Mouse (Mus musculus) c-Kit-positive CD71-negative TER-119-negative erythroid progenitor cells, embryonic 14.5 days (primary cell): ENCODE measurements around the gene Gosr2.
A peak's percentile ranks its signal among the peaks of the same experiment; 100 is the strongest.

Experiments
- DNase-seq: peaks from one replicate; pipeline ENCODE4 v3.0.0-alpha.2; 2013; ENCODE audit warnings: low read depth

Gosr2 gene

GRCm38 (mm10) chr11:103688980-103689378 lies 8.7 kb downstream of the Gosr2 start:
- DNase-seq, result no peak

DNA sequence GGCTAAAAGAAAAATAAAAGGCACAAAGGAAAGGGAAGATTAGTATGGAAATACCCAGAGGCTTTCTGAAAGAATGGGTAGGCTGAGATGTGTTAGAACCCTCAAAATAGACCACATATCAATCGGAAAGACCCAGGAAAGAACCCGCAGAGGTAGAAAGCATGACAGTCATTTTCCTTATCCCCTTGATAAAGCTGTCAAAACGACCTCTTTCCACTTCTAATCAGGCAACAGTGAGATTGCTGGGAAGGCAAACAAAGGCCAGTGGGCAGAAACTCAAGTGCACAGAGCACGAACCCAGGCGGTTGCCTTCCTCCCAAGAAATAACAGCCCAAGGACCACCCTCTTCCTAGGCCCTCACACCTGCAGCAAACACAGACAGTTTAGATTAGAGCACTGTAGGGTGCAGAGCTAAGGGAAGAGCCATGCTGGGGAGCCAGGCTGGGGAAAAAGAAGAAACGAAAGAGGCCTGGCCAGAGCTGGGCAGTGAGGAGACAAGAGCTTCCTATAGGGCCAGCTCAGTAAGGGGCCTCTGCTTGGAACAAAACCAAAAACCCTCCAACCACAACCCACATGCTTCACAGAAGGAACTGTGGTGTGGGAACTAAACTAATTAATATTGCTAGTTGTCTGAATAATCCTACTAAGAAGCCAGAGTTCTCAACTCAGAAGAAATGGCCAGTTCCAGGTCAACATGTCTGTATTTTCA lies 9.3 kb downstream of the Gosr2 start:
- DNase-seq, result no peak

GRCm38 (mm10) chr11:103686706-103687105 lies 11.0 kb downstream of the Gosr2 start:
- no peak for DNase-seq

DNA sequence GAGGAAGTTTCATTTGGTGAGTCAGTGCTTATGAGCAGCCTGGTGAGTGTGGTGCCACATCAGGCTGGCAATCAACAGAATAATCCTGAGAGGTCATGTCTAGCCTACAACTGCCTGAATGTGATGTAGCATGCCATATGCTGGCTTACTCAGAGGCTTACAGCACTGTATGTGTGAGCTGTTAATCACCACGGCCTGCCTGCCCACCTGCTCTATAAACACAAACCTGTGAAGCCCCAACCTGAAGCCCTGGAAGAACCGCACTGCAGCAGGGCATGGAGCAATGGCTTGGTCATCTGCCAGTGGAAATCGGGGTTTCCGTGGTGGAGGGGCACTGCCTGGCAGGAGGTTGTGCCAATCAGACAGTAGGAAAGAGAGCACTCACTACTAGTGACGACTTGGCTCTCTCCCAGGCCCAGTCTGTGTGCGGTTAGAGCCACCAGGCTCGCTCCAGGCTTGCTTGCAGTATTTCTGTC lies 12.4 kb downstream of the Gosr2 start:
- DNase-seq, result no peak

- no peak for DNase-seq
These were observed 13.9 kb downstream of the Gosr2 start for GRCm38 (mm10) chr11:103683667-103684334.

DNA sequence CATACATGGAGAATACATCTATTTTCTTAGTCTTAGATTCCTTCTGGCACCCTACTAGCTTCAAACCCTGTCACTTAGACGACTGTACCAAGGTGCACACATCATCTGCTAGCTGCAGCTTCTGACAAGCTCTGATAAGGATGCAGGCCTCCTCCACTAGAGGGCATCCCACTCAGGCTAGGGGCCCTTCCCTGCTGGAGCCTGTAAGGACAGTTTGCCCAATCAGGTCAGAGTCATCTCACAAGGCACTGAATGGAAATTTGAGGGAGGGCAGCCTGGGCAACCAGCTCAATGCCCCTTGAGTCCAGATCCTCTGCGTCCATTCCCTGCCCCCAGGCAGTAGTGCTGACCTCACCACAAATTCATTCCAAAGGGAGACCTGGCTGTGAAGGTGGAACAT lies 20.7 kb downstream of the Gosr2 start:
- peak; percentile 42 for DNase-seq

- DNase-seq, result peak; percentile 37
These were observed 22.1 kb downstream of the Gosr2 start for GRCm38 (mm10) chr11:103675556-103675955.

GRCm38 (mm10) chr11:103666907-103667426 lies 30.7 kb downstream of the Gosr2 start:
- DNase-seq, result no peak

DNA sequence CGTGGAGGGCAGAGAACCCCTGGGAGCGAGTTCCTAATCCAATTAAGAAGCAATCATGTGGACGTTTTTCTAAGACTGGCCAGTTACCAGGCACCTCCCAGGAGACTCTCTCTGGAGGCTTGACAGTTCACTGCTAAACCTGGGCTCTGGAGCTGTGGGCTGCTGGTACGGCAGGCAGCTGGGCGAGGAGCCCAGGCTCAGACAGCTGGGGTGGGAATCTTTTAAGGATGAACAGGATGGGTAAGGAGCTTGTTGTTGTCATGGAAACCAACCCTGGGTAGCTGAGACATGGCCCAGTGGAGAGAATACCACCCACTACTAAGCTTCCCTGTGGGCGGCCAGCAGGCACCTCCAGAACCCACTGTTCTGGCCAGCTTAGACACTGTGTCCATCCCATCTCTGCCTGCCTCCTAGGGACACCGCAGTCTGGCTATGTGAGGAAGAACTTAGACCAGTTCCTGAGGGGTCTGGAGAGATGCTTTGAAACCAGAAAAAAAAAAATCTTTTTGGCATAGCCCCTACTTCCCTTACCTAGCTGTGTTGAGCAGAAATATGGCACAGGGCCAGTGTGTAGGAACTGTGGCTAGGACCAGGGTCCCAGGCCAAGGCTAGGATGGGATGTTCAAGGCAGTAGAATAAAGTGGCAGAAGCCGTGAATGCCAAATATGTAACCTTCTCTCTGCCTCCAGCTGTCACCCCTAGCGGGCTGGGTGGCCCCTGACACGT lies 31.4 kb downstream of the Gosr2 start:
- no peak for DNase-seq

DNA sequence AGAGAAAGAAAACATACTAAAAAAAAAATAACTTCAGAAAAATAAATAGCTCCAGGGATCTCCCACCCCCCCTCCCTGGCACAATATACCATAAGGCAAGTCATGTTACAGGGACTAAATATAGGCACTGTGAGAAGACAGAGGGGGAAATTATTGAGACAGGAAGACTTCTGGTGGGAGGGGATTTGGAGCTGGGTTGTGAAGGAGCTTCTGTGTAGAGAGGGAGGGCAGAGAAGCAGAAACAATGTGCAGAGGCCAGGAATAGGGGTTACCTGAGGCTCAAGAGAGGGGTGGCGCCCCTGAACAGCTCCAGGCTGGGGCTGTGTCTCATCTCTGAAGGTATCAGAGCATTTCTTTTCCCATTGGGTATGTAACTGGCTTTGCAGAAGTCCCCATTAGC lies 32.0 kb downstream of the Gosr2 start:
- no peak for DNase-seq

DNA sequence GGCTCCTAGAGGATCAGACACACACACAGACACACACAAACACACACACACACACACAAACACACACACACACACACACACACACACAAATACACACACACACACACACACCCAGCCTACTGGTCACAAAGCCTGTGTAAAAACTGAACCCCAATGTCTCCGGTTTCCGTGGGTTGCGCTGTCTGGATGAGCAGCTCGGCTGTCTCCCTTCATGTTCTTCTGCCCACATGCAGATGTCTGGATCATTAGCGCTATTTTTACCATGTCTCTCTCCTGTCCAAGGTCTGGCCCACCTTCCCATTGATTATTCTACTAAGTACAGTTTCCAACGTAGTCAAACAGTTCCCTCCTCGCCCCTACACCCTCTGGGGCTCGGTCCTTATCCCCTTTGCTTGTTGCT lies 34.6 kb downstream of the Gosr2 start:
- DNase-seq, result no peak

- DNase-seq, result no peak
These were observed 35.2 kb downstream of the Gosr2 start for GRCm38 (mm10) chr11:103662546-103662945.

GRCm38 (mm10) chr11:103661863-103662262 lies 35.8 kb downstream of the Gosr2 start:
- DNase-seq, result no peak

DNA sequence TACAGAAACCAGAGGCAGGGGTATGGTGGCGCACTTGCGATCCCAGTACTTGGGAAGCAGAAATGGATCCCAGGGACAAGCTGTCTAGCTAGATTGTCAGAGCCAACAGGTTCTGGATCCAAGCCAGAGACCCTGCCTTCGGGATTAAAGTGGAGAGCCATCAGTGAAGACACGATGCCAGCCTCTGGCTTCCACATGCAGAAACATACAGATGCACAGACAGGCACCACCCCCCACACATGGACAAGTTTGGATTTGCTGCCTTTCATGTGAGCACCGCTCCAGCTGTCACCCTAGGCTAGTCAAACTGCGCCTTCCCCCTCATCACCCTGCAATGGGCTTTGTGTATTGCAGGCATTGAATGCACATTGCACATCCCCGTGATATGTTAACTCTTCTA lies 39.5 kb downstream of the Gosr2 start:
- no peak for DNase-seq

GRCm38 (mm10) chr11:103656520-103656919 lies 41.2 kb downstream of the Gosr2 start:
- DNase-seq, result no peak

- no peak for DNase-seq
These were observed 44.2 kb downstream of the Gosr2 start for GRCm38 (mm10) chr11:103653359-103653965.

DNA sequence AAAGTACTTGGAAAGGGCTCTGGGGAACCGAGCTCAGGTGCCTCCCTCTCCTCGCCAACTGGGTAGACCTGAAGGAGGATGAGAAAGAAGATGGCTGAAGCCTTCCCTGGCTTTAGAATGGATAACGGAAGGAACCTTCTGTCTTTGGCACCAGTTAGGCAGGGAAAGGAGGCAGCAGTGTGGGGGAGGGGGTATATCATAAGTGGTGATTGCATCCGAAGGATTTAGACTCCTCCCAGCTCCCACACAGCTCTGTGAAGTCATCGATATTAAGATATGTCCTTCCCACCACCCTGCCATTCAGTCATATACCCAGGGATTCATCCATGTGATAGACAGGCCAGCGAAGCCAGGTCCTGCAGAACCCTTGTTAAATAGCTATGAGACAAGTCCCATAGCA lies 46.3 kb downstream of the Gosr2 start:
- DNase-seq, result no peak

GRCm38 (mm10) chr11:103649983-103650493 lies 47.7 kb downstream of the Gosr2 start:
- no peak for DNase-seq

DNA sequence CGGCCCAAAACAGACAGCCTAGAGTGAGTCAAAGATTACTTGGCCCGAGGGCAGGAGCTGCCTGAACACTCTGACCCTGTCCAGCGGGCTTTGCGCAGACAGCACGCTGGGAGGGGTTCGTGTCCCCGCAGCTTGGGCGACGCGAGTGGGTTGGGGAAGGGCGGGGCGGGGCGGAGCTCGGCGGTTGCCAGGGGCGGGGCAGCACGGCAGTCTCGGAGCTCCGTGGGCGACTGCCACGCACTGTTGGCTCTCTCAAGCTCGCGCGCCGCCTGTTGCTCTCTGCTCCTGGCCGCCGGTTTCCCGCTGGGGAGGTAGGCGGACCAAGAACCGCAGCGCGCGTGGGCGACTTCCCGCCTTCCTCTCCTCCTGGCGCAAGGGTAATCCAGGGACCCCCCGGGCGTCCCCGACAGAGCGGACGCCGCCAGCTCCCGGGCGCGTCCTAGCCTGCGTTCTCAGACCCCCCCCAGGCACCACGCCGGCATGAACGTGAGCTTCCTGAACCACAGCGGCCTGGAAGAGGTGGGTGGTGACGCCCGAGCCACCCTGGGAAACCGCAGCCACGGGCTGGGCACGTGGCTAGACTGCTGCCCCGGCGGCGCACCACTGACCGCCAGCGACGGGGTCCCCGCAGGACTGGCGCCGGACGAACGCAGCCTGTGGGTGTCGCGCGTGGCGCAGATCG lies 48.3 kb downstream of the Gosr2 start, which contains the start of gene Rprml:
Rprml (plus strand) TSS at position 270 of the 682 bp plus-strand sequence.
- no peak for DNase-seq

- no peak for DNase-seq
These were observed 49.0 kb downstream of the Gosr2 start for GRCm38 (mm10) chr11:103648656-103649055.

DNA sequence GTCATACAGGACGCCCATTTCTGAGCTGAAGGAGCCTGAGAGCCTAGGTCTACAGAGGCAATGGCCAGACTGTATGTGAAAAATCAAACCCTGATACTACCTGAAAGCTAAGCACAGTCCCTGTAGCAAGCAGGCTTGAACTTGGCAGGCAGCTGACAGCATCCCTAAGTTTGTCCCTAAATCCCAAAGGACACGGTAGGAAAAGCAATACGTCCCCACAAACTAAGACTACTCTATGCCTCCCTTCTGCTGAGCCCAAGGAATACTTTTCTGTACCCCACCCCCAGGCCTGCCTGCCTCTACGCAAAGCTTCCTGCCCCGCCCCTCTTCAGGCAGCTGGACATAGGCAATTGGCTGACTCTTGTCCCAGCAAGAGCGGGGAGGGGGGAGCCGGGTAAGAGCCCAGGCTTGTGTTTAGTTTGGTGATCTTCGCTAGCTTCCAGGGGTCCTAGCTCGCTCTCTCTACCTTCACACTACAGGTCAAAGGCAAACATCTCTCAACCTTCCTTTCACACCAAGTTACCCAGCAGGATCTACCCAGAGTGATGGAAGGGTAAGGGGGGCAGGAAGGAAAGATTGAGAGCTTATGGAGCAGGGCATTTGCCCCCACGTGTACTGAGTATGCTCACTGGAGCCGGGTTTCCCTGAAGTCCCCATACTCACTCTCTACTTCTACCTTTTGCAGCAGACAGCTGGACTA lies 49.6 kb downstream of the Gosr2 start:
- no peak for DNase-seq
